Mouse (Mus musculus) intestine, embryonic 15.5 days (tissue): ENCODE measurements around the gene Slc9a3r2. TPM values are rescaled to one million over a fixed set of nuclear protein-coding genes. Genes with fewer than 3 reads are reported as not detected.

Experiments
- ATAC-seq: fragments of 200-750 bp; cut with Nextera tagmentation; 2 replicates; pipeline ENCODE4 v1.8.0; 2017; ENCODE audit warnings: moderate TSS enrichment, moderate library complexity
- H3K27ac ChIP-seq: fragments of 300-500 bp; sonication (generic); 2 replicates; pipeline ENCODE4 v1.5.1; 2015; ENCODE audit warnings: mild to moderate bottlenecking, inconsistent platforms
- H3K27me3 ChIP-seq: fragments of 300-500 bp; sonication (generic); replicated peaks from 2 replicates; pipeline ENCODE4 v1.6.1; 2015; ENCODE audit warnings: inconsistent platforms
- H3K36me3 ChIP-seq: fragments of 300-500 bp; sonication (generic); 2 replicates; pipeline ENCODE4 v1.6.1; 2015; ENCODE audit warnings: inconsistent platforms
- H3K4me1 ChIP-seq: fragments of 300-500 bp; sonication (generic); replicated peaks from 2 replicates; pipeline ENCODE4 v1.6.1; 2015; ENCODE audit warnings: inconsistent platforms
- H3K4me2 ChIP-seq: fragments of 300-500 bp; sonication (generic); replicated peaks from 2 replicates; pipeline ENCODE4 v1.6.1; 2015; ENCODE audit warnings: mild to moderate bottlenecking, inconsistent platforms
- H3K4me3 ChIP-seq: fragments of 300-500 bp; sonication (generic); replicated peaks from 2 replicates; pipeline ENCODE4 v1.5.1; 2015; ENCODE audit warnings: inconsistent platforms
- H3K9ac ChIP-seq: fragments of 300-500 bp; sonication (generic); 2 replicates; pipeline ENCODE4 v1.6.1; 2015; ENCODE audit warnings: inconsistent platforms
- H3K9me3 ChIP-seq: fragments of 300-500 bp; sonication (generic); 2 replicates; pipeline ENCODE4 v1.6.1; 2016; ENCODE audit warnings: inconsistent platforms
- WGBS: fragments of 180-500 bp; shearing (Covaris S2); methylation state at CpG from one replicate; pipeline ENCODE4 v1.1.7; 2015; 5-methylcytosine and 5-hydroxymethylcytosine counted together
- polyA plus RNA-seq: library from polyadenylated mRNA; unstranded; fragments of >200 nt; fragmentation: Nextera tagmentation; extraction: Ambion mirVana; gene quantifications from 2 replicates; pipeline ENCODE4 v1.2.1, GENCODE M21; 2015

Gene Slc9a3r2
- polyA plus RNA-seq, 1 experiment from 2014 or later: 43.9 TPM

DNA sequence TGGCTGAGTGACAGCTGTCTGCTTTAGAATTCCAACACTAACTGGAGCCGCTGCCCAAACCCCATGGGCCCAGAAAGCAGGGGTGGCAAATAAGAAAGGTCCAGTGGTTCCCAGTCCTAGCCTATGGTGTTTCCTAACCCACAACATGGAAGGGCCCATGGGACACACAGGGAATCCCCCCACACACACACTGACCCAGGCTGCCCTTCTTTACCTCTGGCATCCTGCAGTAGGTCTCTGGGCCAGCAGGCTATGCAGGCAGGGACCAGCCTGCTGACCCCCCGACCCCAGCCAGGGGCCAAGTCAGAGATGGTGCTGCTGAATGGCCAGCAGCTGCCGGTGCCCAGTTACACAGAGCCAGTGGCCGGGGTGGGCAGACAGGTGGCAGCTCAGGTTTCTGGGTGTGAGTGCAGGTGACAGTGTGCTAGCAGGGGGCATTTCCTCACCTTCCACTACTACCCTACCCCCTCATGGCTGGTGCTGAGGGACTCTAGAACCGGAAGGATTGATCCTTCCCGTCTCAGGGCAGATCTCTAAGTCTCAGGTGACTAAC, 7.3 kb downstream of the Slc9a3r2 start:
- Histone ChIP-seq H3K4me3 (no peak overlapping the region), H3K9ac (no peak overlapping the region), H3K27me3 (no peaks in the 10 kb centered on the region), H3K27ac (no peak overlapping the region), H3K4me1 (peaks cover 32% of the 10 kb centered on the region), H3K36me3 (peaks cover 6% of the 10 kb centered on the region; the same call in 1 of the 2 replicates), H3K9me3 (no peaks in the 10 kb centered on the region), H3K4me2 (no peak overlapping the region)
- no peak for ATAC-seq
- WGBS: 74% methylated on average over 6 of the region's 6 CpGs

DNA sequence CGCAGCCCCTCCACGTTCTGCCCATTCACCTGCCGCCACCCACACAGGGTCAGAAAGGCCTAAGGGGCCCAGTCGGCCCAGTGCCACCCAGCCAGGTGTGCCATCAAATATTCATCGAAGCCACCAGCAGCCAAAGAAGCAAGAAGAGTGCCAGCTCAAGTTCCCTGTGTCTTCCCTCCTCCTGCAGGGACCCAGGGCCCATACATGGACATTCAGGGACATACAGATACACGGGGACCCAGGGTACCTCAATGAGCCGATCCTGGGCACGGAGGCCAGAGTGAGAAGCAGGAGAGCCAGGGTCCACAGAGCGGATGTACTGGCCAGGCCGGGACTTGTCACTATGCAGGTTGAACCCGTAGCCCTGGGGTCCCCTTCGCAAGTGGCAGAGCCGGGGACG, 8.2 kb downstream of the Slc9a3r2 start:
- H3K4me2 ChIP-seq: no peak overlapping the region
- peaks cover 32% of the 10 kb centered on the region for H3K4me1 ChIP-seq
- H3K9me3 ChIP-seq: no peaks in the 10 kb centered on the region
- H3K4me3 ChIP-seq: no peak overlapping the region
- WGBS: 92% methylated on average over 14 of the region's 14 CpGs
- no peak overlapping the region for H3K9ac ChIP-seq
- H3K27ac ChIP-seq: no peak overlapping the region
- no peak for ATAC-seq
- H3K36me3 ChIP-seq: peaks cover 6% of the 10 kb centered on the region; the same call in 1 of the 2 replicates
- no peaks in the 10 kb centered on the region for H3K27me3 ChIP-seq

DNA sequence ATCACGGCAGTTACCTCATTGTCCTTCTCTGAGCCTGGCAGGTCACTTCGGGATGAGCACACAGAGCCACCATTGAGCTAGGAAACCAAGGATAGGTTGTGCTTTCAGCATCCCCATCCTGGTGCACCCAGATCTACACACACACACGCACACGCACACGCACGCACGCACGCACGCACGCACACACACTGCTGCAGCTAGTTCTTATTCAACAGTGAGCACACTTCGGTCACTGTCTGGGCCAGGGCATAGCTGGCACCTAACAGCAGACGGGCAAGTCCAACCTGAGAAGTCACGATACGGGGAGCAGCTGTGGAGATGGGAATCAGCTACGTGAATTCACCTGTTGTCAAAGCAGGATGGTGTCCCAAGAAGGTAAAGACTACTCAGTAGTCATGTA, 9.5 kb downstream of the Slc9a3r2 start:
- Histone ChIP-seq H3K36me3 (peaks cover 6% of the 10 kb centered on the region; the same call in 1 of the 2 replicates), H3K9ac (no peak overlapping the region), H3K27me3 (no peaks in the 10 kb centered on the region), H3K4me2 (no peak overlapping the region), H3K9me3 (no peaks in the 10 kb centered on the region), H3K4me3 (no peak overlapping the region), H3K27ac (peak overlapping the region; percentile 89; the same call in 1 of the 2 replicates), H3K4me1 (peaks cover 32% of the 10 kb centered on the region)
- WGBS: 94% methylated on average over 15 of the region's 15 CpGs
- no peak for ATAC-seq

DNA sequence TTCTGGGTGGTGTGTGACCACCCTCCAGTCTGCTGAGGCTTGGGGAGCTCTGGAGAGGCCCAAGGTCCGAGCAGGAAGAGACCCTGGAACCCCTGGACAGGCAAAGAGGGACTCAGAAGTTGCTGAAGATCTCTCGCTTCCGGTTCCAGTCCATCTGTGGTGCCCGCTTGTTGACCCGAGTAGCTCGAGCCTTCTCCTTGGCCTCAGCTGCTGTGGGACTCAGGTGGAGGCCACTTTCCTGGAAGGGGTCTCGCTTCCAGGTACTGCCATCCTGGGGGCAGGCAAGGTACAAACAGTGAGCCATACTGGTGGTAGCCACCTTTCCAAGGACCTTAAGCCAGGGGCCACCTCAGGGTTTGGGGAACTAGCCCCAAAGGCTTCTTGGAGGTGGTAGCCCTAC, 10.0 kb downstream of the Slc9a3r2 start:
- peaks cover 6% of the 10 kb centered on the region; the same call in 1 of the 2 replicates for H3K36me3 ChIP-seq
- H3K4me2 ChIP-seq: no peak overlapping the region
- WGBS: 91% methylated on average over 7 of the region's 7 CpGs
- peaks cover 29% of the 10 kb centered on the region for H3K4me1 ChIP-seq
- H3K9me3 ChIP-seq: no peaks in the 10 kb centered on the region
- no peak overlapping the region for H3K9ac ChIP-seq
- no peaks in the 10 kb centered on the region for H3K27me3 ChIP-seq
- no peak overlapping the region for H3K4me3 ChIP-seq
- H3K27ac ChIP-seq: peak overlapping the region; percentile 89
- ATAC-seq: no peak

GRCm38 (mm10) chr17:24639571-24639988, 10.5 kb downstream of the Slc9a3r2 start:
- Histone ChIP-seq H3K9me3 (no peaks in the 10 kb centered on the region), H3K36me3 (peaks cover 6% of the 10 kb centered on the region; the same call in 1 of the 2 replicates), H3K27me3 (no peaks in the 10 kb centered on the region), H3K9ac (peak overlapping the region; percentile 26; the same call in 1 of the 2 replicates), H3K4me3 (no peak overlapping the region), H3K4me2 (no peak overlapping the region), H3K4me1 (peaks cover 27% of the 10 kb centered on the region), H3K27ac (peak overlapping the region; percentile 89)
- WGBS: 60% methylated on average over 5 of the region's 5 CpGs
- 0 out of 2 replicates have a peak, but pooled peaks have one; percentile 11 for ATAC-seq

GRCm38 (mm10) chr17:24638840-24639239, 11.3 kb downstream of the Slc9a3r2 start:
- Histone ChIP-seq H3K9ac (peak overlapping the region; percentile 26; the same call in 1 of the 2 replicates), H3K36me3 (peaks cover 6% of the 10 kb centered on the region; the same call in 1 of the 2 replicates), H3K9me3 (no peaks in the 10 kb centered on the region), H3K27ac (peak overlapping the region; percentile 89), H3K4me1 (peaks cover 22% of the 10 kb centered on the region), H3K4me2 (no peak overlapping the region), H3K27me3 (no peaks in the 10 kb centered on the region), H3K4me3 (no peak overlapping the region)
- ATAC-seq: peak; percentile 81
- WGBS: 53% methylated on average over 9 of the region's 9 CpGs

- ATAC-seq: no peak
- 78% methylated on average over 4 of the region's 4 CpGs for WGBS
- Histone ChIP-seq H3K9me3 (no peaks in the 10 kb centered on the region), H3K36me3 (peaks cover 6% of the 10 kb centered on the region; the same call in 1 of the 2 replicates), H3K4me3 (no peak overlapping the region), H3K4me1 (peaks cover 24% of the 10 kb centered on the region), H3K27me3 (no peaks in the 10 kb centered on the region), H3K9ac (no peak overlapping the region), H3K4me2 (no peak overlapping the region), H3K27ac (peak overlapping the region; percentile 59)
These were observed 11.9 kb downstream of the Slc9a3r2 start for GRCm38 (mm10) chr17:24638214-24638613.

GRCm38 (mm10) chr17:24636781-24637481, 13.2 kb downstream of the Slc9a3r2 start:
- peaks cover 29% of the 10 kb centered on the region for H3K4me1 ChIP-seq
- no peak overlapping the region for H3K4me2 ChIP-seq
- H3K27ac ChIP-seq: no peak overlapping the region
- peaks cover 6% of the 10 kb centered on the region; the same call in 1 of the 2 replicates for H3K36me3 ChIP-seq
- WGBS: 75% methylated on average over 5 of the region's 5 CpGs
- no peak overlapping the region for H3K9ac ChIP-seq
- no peaks in the 10 kb centered on the region for H3K27me3 ChIP-seq
- ATAC-seq: no peak
- no peaks in the 10 kb centered on the region for H3K9me3 ChIP-seq
- no peak overlapping the region for H3K4me3 ChIP-seq

DNA sequence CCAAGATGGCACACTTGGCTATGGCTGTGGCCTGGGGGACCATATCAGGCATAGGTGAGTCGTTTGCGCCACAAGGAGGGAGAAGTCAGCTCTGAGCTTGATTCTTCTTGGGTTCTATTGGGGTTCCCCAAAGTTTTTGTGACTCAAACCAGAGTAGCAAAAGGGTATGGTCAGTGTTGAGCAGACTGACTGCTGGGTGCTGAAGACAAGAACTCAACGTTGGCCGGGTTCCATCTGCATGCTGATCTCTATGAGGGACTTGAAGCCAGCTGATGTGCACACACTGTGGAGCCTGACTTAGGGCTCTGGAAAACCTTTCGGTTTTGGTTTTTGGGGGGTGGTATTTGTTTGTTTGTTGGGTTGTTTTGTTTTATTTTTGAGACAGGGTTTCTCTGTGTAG, 14.4 kb downstream of the Slc9a3r2 start:
- H3K4me1 ChIP-seq: peaks cover 34% of the 10 kb centered on the region
- no peak overlapping the region for H3K9ac ChIP-seq
- no peaks in the 10 kb centered on the region for H3K9me3 ChIP-seq
- no peak overlapping the region for H3K4me3 ChIP-seq
- no peak overlapping the region for H3K27ac ChIP-seq
- H3K27me3 ChIP-seq: no peaks in the 10 kb centered on the region
- WGBS: 92% methylated on average over 5 of the region's 5 CpGs
- peaks cover 5% of the 10 kb centered on the region; the same call in 1 of the 2 replicates for H3K36me3 ChIP-seq
- no peak overlapping the region for H3K4me2 ChIP-seq
- no peak for ATAC-seq

DNA sequence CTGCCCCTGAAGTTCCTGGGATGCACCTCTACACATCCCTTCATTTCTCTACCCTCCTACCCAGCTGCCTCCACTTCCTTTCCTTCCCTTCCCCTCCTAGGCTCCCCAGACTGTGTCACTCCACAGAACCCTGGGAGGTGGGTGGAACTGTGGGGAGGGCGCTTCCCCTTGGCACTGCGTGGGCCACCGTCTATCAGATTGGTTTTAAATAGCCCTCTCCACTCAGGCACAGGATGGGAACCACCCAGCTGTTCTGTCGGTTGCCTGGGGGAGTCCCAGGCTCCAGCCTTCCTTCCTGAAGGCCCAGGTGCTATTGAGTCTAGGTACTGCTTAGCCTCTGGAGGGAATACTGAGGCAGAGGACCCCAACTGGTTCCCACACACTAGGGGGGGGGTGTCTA, 15.1 kb downstream of the Slc9a3r2 start:
- Histone ChIP-seq H3K36me3 (peaks cover 2% of the 10 kb centered on the region; the same call in 1 of the 2 replicates), H3K4me2 (no peak overlapping the region), H3K4me1 (peaks cover 31% of the 10 kb centered on the region), H3K27me3 (no peaks in the 10 kb centered on the region), H3K27ac (no peak overlapping the region), H3K9me3 (no peaks in the 10 kb centered on the region), H3K4me3 (no peak overlapping the region), H3K9ac (no peak overlapping the region)
- 86% methylated on average over 4 of the region's 4 CpGs for WGBS
- no peak for ATAC-seq

- 96% methylated on average over 11 of the region's 11 CpGs for WGBS
- H3K9me3 ChIP-seq: no peaks in the 10 kb centered on the region
- H3K27me3 ChIP-seq: no peaks in the 10 kb centered on the region
- ATAC-seq: no peak
- no peak overlapping the region for H3K4me2 ChIP-seq
- H3K4me1 ChIP-seq: peaks cover 22% of the 10 kb centered on the region
- peak overlapping the region; percentile 92; the same call in 1 of the 2 replicates for H3K27ac ChIP-seq
- H3K9ac ChIP-seq: no peak overlapping the region
- H3K4me3 ChIP-seq: no peak overlapping the region
- peaks cover 5% of the 10 kb centered on the region; the same call in 1 of the 2 replicates for H3K36me3 ChIP-seq
These were observed 16.3 kb downstream of the Slc9a3r2 start for GRCm38 (mm10) chr17:24633831-24634230.

DNA sequence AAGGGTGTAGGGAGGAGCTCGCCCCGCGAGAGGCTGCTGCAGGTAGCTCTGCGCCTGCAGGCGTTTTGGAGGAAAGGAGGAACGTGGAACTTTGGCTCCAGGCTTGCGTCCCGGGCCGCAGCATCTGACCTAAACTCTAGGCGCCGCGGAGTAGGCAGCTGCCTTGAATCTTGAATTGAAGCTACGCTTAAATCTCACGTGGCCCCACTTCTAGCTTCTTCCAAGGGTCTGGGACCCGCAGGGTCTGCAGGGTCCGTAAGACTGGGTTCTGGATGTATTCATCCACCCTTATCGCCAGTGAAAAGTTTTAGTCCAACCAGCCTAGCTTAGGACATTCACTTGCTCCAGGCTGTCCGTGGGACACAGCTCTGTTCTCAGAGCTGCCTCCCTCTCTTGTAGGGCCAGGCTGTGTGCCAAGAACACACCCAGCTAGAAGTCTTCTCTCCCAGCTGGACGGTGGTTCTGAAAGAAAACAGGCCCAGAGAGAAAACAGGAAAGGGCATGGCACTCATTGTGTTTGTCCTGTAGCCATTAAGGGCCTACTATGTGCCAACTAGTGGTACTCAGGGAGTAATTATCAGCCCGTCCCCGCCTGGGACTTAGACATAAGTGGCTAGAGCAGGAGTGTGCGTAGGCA, 17.2 kb downstream of the Slc9a3r2 start:
- Histone ChIP-seq H3K27ac (peak overlapping the region; percentile 92), H3K36me3 (peaks cover 5% of the 10 kb centered on the region; the same call in 1 of the 2 replicates), H3K4me2 (peak overlapping the region; percentile 79), H3K4me3 (peak overlapping the region; percentile 71), H3K4me1 (peaks cover 22% of the 10 kb centered on the region), H3K27me3 (no peaks in the 10 kb centered on the region), H3K9me3 (no peaks in the 10 kb centered on the region), H3K9ac (peak overlapping the region; percentile 81)
- WGBS: 9% methylated on average over 22 of the region's 22 CpGs
- peak; percentile 66 for ATAC-seq
